Mouse (Mus musculus): ENCODE measurements around the gene Gm6899. TPM values are rescaled to one million over a fixed set of nuclear protein-coding genes. Genes with fewer than 3 reads are reported as not detected.

The Gm6899 gene
- total RNA-seq, 2 experiments from 2014 or later: not detected

GRCm38 (mm10) chr11:26636239-26636638 is 43.2 kb downstream of the Gm6899 start:
- intact Hi-C loops (cut with DNase I): no loop called here
- no peak for DNase-seq (ENCODE audit: low spot score in 2 of 2)

- intact Hi-C loops (cut with DNase I): no loop called here
- no peak for DNase-seq (ENCODE audit: low spot score in 2 of 2)
Measured at GRCm38 (mm10) chr11:26640314-26640785, 47.3 kb downstream of the Gm6899 start.

DNA sequence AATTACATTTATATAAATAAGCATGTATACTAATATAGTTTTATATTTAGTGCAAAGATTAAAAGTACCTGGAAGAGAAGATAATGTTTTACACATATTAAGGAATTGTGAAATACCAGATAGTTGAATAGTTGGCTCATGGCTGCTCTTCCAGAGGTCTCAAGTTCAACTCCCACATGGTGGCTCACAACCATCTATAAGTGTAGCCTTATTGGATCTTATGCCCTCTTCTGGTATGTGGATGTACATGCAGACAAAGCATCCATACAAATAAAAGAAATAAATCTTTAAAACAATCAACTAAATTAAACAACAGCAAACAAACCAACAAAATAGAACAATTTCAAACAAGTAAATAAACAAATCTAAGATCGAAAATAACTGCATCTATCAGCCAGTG is 49.1 kb downstream of the Gm6899 start:
- DNase-seq (ENCODE audit: low spot score in 2 of 2): no peak
- intact Hi-C loops (cut with DNase I): no loop called here

Other genes with a start within 250 kb of the Gm6899 start
- 1 to 10 TPM; 7.2 to 8.3 TPM for gene Fancl, start 207.1 kb upstream of the Gm6899 start, total RNA-seq (2021)
- 1 to 10 TPM; 3.4 to 3.7 TPM for gene Vrk2, start 758 bp downstream of the Gm6899 start, total RNA-seq (2021)